Mouse (Mus musculus): Measurements from ENCODE around the gene Ntrk2.

DNA sequence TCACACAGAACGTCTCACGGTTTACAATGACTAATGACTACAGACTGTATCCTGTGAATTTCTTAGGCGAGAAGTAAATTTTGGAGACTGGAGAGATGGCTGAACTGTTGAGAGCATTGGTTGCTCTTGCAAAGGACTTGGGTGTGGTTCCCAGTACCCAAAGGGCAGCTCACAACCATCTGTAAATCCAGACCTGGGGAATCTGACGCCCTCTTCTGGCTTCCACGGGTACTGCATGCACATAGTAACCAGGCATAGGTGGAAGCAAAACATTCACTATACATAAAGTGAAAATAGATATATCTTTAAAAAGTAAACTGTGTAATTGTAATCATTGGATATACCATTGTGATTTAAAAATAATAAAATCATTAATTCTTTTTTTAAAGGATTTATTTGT lies 310.9 kb downstream of the Ntrk2 start:
- no peak for TF ChIP-seq POLR2A (IDR thresholded peaks at IDR 0.05; ENCODE audit: low read depth, low read length)
- TF ChIP-seq CTCF (conservative IDR thresholded peaks at IDR 0.05; ENCODE audit: insufficient read depth, insufficient read length, low read depth, low read length), result no peak
